Mouse (Mus musculus) kidney, postnatal 25 days (tissue): ENCODE data around the gene Fam161b.

ENCODE experiments used
- DNase-seq, 2 experiments: peaks; one replicate each; pipeline ENCODE4 v3.0.0; 2021; ENCODE audit warnings: mixed read lengths in 2 of 2

Gene Fam161b

DNA sequence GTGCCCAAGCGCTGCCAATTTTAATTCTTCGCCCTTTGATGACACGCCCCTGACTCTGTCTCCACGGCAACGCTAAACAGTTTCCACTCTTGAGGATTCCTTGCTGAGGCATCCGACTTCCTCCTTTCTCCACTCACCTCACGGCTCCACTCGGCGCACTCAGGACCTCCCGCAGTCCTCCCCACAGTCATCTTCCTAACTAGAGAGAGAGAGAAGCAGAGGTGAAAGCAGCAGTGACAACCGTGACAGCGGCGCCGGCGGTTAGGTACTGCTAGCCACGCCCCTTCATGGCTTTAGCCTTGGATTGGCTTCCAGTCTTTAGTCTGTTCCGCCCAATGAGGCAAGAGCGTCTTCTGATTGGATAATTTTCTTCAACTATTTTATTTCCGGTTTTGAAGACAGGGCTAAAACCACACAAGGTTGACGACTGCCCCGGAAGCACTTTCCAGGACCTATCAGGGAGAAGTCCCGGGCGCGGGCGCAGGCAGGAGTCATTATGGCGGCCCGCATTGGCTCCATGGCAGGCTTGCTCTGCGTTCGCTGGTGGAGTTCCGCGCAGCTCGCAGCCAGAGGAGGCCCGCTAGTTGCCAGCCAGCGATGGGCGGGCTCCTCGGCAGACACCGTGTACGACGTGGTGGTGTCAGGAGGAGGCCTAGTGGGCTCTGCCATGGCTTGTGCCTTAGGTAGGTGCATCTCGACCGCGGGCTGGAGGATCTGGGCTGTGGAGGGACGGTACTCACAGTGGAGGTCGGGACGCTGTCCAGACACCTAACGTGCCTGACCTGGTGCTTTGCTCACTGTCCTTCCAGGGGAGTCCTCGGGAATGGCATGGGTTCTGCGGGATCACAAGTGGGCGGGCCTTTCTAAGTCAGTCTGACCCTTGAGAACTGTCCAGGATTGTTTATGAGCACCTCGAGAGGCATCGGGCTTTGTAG, at the start of gene Fam161b, which contains the start of gene Coq6:
Gene Fam161b (minus strand): TSS at position 279 of the 935 bp plus-strand sequence.
Gene Coq6 (plus strand): TSS at position 103 of the 935 bp plus-strand sequence.
- DNase-seq: peak; percentile 98 to 99

- DNase-seq: peak; percentile 90 to 94
Observed at GRCm38 (mm10) chr12:84408819-84409507, 47.3 kb upstream of the Fam161b start, which contains the start of the genes Entpd5 and Bbof1. TSS of gene Entpd5 (minus strand) at chr12:84409029. TSS of gene Bbof1 (plus strand) at chr12:84409071.

DNA sequence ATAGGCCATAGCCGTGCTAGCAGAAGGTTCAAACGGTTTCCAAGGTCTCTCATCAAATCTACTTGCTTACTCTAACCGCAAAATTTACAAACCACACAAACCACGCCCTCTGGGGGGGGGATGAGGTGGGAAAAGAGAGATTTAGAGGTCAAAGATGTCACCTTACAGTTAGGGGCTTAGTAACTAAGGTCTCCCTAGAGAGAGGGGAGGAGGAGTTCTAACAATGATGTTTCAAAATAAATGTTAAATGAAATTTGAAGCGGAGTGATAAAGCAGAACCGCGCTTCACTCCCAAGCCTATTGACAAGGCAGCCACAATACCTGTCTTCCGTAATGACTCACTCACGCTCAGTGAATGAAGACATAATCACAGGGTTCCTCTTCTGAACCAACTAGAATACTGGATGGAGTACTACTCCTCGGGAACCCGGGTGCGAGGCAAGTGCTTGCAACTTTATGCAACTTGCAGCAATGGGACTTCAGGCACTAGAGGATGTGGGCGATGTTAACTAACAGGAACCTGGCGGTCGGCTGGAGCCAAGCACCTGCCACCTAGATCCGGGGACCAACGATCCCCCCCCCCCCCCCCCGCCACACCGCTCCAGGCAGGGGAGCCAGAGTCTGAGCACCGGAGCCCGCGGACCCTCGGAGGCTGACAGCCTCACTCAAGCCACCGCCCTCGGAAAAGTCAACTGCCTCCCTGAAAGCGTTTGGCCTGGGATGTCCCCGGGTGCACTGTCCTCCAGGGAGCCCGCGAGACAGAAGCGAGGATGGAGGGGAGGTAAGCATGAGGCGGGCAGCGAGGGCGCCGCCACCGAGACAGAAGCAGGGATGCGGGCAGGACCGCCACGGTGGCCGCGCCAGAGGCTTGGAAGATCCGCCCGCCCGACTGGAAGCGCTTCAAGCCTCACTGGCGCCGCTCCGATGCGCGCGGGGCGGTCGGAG, 46.5 kb upstream of the Fam161b start:
- peak; percentile 20 to 54 for DNase-seq

DNA sequence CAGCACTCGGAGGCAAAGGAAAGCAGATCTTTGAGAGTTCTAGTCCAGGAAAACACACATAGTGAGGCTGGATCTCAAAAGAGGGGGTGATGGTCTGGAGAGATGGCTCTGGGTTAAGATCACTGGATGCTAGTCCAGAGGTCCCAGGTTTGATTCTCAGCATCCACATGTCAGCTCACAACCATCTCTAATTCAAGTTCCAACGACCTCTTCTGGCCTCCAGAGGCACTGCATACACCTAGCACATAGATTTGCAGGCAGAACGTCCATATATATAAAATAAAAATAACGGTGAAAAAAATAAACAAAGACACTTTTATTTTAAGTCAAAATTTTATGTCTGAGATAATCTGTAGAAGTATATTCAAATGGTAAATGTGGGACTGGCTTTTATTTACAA, 45.6 kb upstream of the Fam161b start:
- DNase-seq: no peak

GRCm38 (mm10) chr12:84404541-84404940, 42.9 kb upstream of the Fam161b start:
- DNase-seq: no peak

DNA sequence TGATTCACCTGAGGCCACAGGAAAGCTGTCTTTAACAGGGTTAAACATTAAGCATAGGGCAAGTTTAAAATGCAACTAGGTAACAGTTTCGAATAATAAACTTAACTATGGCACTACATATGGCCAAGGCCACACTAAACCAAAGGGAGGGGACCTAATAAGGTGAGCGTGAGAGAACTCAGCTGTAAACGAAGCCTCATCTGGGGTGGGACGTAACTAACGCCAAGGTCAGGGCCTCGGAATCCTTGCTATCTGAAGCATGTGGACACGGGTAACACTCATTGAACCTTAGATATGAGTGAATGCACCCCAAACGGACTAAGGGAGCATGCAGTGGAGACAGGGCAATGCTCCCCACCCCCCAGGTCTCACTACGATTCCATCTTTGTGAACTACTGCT, 41.3 kb upstream of the Fam161b start:
- DNase-seq: peak in 1 of 2 experiments; percentile 34

- peak; percentile 62 to 82 for DNase-seq
Observed at GRCm38 (mm10) chr12:84400653-84401052, 39.0 kb upstream of the Fam161b start.

- no peak for DNase-seq
Observed at GRCm38 (mm10) chr12:84400068-84400467, 38.4 kb upstream of the Fam161b start.

DNA sequence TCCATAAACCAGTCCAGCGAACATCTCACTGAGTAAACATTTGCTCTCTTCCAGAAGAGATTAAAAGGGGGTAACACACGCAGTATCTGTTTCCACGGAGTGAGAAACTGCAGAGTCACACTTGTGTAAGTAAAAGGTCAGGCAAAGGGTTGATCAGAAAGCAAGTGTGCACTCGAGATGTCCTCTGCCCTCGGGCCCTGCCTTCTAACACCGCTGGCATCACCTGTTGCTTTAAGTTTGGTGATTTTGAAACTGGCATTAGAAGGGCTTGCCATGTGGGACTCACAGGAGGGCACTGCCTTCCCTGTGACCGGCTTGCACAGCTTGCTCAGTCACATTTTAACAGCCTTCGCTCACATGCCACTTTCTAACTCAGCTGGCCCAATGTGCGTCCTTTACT, 38.0 kb upstream of the Fam161b start:
- DNase-seq: peak; percentile 56 to 82

GRCm38 (mm10) chr12:84399135-84399534, 37.5 kb upstream of the Fam161b start:
- no peak for DNase-seq

DNA sequence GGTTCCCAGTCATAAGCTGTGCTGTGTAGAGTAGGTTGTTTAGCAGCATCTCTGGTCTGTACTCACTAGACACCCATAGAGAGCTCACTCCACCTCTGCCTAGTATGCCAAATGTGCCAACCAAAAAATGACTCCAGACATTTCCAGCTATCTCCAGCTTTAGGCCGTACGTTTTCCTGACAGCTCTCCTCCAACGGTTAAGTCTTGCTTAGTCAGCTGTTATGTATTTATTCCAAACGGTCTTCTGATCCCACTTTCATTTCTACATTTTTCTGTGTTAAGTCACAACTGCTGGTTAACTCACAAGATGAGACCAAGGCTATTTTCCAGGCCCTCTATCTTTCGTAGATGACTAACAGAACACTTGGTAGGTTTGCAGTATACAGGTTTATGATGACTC, 37.0 kb upstream of the Fam161b start:
- no peak for DNase-seq

DNA sequence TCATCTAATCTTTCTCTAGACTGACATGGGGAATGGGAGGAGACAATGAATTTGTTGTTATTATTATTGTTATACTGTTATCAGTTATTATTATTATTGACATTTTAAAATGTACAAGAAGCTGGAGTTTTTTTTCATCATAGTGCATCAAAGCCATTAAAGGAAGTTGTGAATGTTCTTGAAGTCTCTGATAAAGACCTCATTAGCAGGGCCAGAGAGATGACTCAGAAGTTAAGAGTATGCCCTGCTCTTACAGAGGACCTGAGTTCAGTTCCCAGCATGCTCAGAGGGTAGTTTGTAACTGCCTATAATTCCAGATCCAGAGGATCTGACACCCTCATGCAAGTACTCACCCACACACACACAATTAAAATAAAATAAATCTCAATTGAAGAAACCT, 36.1 kb upstream of the Fam161b start:
- DNase-seq: no peak

- DNase-seq: no peak
Observed at GRCm38 (mm10) chr12:84396947-84397679, 35.5 kb upstream of the Fam161b start.

DNA sequence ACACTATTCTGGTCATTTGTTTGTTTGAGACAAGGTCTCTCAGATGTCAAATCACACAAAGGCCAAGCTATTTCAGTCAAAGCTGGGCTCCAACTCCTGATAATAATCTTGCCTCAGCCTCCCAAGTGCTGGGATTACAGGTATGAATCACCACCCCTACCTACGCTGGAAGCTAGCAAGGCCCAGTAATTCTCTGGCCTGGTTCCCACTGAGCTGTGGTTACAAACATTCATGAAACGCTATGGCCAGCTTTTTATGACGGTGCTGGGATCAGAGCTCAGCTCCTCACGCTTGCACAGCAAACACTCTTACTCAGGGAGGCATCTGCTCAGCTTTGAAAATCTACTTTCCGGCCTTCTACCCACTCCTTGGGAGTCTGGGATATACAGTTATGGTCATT, 32.2 kb upstream of the Fam161b start:
- no peak for DNase-seq

- no peak for DNase-seq
Observed at GRCm38 (mm10) chr12:84392681-84393080, 31.0 kb upstream of the Fam161b start.

DNA sequence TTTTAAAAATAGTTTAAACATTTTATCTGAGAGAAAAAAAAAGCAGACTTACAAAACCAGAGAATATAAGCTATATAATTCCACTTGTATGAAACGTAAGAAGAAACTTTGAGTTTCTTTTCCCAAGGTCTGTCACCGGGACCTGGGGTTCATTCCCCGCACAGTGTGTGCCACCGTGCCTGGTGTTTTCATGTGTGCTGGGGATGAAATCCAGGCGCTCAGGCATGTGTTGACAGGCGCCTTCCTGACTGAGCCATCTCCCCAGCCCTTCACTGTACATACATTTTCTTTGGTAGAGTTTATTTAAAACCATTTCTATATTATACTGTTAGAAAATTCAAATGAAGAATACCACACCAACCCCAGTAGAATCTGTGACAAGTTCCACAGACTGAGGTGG, 28.7 kb upstream of the Fam161b start:
- DNase-seq: no peak

GRCm38 (mm10) chr12:84388774-84389400, 27.3 kb upstream of the Fam161b start:
- DNase-seq: peak in 1 of 2 experiments; percentile 30

- DNase-seq: peak; percentile 40 to 80
Observed at GRCm38 (mm10) chr12:84388097-84388496, 26.5 kb upstream of the Fam161b start.

GRCm38 (mm10) chr12:84385408-84385807, 23.8 kb upstream of the Fam161b start:
- no peak for DNase-seq

GRCm38 (mm10) chr12:84384644-84385081, 23.0 kb upstream of the Fam161b start:
- peak; percentile 79 to 92 for DNase-seq

DNA sequence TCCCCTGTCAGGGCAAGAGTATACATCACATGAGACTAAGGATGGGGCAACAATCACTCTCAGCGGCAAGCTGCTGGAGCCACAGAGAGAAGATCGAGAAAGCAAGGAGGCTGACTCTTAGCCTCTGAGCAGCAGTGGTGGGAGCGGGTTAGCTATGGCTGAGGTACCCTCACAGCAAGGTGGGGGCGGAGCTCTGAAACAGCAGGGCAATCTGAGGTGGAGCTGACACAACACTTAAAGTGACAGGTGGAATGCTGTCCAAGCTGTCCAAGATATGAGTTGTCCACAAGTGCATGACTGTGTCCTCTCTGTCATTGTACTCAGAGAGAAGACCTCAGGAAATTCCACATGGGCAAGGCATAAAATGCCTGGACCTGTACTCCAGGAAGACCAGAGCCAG, 20.7 kb upstream of the Fam161b start:
- DNase-seq: no peak
